Mouse (Mus musculus) gastrocnemius, postnatal 36 days (tissue): ENCODE data around the gene Iffo2. TPM values are rescaled to one million over a fixed set of nuclear protein-coding genes. Genes with fewer than 3 reads are reported as not detected.

Experiments used
- DNase-seq, 2 experiments: peaks; one replicate each; pipeline ENCODE4 v3.0.0; 2022
- intact Hi-C: fragments of 180-260 bp; cut with DNase I; formaldehyde crosslinking; loops from one replicate; pipeline ENCODE4 v1.15.1; 2025
- total RNA-seq, 2 experiments: library from RNA; stranded (reverse); gene quantifications; 2 replicates each; pipeline ENCODE4 v1.2.3; 2021

Gene Iffo2
- total RNA-seq, 2 experiments from 2014 or later = 2.0 to 2.1 TPM

GRCm38 (mm10) chr4:139526475-139526874, 3.9 kb upstream of the Iffo2 start:
- intact Hi-C loops = no loop called here

DNA sequence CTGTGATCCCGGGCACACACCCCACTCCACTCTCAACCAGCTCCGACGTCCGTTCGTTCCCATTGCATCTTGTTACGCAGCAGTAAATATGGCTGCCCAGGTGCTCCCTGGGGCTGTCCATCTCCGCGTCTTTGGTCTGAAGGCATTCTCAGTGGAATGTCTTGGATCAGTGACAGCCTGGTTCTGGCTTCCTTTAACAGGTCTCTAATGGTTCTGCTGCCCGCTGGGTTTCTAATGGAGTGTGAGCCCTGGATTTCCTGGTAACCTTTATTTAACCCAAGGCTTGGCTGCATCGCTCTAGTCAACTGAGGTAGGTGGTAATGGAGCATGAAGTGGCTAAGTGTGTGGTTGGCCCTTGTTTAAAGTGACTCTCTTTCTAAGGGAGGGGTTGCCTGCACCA, 1.7 kb downstream of the Iffo2 start:
- intact Hi-C loops = no loop called here
- DNase-seq = no peak

More at GRCm38 (mm10) chr4:139526475-139526874, 3.9 kb upstream of the Iffo2 start:
- DNase-seq = no peak

DNA sequence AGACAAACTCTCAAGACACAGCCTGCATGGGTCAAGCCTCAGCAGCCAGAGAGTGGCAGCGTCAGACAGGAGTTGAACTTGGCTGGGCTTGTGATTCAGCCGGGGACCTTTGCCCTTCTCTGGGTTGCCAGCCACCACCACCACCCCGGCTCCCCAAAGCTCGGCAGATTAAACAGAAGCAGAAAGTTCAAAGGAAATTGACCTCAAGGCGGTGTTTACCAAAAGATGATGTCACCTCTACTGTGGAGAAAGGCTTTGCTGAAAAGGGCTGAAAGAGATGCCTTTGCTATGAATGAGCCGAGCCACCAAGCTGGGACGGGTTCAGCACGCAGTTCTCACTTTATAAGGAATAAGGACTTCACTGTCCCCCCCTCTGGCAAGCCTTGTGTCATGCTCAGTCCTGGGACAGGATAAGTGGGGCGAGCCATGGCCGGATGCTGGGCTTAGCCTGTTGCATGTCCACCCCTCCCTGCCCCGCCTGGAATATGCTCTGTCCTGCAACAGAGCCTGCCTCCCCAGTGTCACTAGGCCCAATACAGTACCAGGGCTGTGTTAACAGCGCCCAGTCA, 4.9 kb downstream of the Iffo2 start:
- intact Hi-C loops = no loop called here

DNA sequence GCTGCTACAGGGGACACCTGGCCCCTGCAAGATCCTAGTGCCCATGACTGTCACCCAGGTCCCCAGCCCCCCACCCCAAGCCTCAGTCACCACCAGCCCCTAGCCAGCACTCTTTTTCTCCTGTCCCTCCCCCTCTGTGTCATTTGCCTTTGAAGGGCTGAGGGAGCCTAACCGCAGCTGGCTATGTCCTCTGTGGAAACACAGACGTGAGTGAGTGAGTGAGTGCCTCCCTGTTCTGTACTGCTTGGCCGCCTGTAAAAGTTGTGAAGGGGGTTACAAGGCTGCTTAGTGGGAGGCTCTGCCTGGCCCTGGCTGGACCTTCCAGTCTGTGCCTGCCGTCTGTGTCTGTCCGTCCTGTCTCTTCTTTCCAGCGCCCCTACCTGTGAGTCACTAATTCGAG, 5.4 kb downstream of the Iffo2 start:
- intact Hi-C loops = no loop called here
- DNase-seq = no peak

More for the DNA sequence above, 4.9 kb downstream of the Iffo2 start:
- no peak for DNase-seq

DNA sequence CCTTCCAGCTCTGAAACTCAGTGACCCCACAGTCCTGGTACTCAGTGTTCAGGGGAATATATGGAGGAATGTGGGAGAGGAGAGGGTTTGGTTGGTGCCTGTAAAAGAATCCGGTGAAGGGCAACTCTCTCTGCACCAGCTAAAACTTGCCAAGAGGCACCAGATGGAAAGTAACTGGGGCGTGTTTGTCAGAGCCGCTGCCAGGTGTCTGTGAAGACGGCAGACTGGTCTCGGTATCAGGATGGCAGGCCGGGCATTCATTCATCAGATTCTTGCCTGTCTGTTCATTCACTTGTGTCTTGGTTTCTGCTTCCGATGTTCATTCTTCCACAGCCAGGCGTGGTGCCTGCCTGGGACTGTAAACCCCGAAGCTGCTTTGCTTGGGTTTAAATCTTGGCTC, 6.4 kb downstream of the Iffo2 start:
- intact Hi-C loops = no loop called here
- no peak for DNase-seq

DNA sequence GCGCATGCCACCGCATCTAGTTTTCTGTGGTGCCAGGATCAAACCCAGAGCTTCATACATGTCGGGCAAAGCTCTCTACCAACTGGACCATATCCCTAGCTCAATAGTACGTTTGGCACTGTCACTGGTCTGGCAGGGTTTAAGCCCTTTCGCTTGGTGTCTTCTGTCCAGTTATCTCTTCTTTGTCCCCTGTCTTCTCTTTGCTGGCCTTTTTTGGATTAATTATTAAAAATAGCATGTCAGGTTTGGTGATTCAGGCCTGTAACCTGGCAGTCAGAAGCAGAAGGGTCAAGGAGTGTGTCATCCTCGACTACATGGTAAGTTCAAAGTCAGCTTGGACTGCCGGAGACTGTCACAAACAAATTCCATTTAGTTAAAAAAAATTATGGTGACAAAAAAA, 10.4 kb downstream of the Iffo2 start:
- no peak for DNase-seq
- intact Hi-C loops = no loop called here

DNA sequence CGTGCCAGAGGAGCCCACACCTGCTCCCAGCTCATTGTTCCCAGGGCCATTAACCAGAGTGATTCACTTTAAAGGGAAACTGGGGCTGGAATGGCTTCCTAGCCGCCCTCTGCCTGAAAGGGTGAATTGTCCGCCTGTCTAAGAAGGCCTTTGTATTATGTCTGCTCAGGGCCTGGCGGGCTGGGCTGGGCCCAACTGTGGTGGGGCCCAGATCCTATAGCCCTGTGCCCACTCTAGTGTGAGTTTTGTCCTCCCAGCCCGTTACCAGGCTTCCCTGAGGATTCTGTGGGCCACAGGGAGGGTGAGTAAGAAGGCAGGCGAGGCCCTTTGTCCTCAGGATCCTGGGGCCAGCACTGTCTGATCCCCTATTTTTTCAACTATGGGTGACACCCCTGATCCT, 15.4 kb downstream of the Iffo2 start:
- intact Hi-C loops = no loop called here
- DNase-seq = no peak

DNA sequence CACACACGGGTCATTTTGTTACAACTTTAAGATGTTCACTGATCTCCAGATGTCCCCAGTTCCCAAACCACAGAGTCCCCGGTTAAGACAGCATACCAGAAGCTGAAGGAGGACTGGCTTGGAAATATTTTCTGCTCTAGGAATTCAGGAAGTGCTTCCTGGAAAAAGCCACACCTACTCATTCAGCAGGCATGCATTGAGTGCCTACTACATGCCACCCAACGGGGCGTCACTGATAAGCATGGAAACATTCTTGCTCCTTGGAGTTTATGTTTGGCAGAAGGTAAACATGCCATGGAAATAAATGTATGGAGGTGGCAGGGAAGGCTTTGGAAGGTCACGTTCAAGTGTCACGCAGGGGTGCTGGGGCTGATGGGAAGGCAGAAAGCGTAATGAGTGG, 19.1 kb downstream of the Iffo2 start:
- DNase-seq = no peak
- intact Hi-C loops = no loop called here

- intact Hi-C loops = no loop called here
- DNase-seq = no peak
Measured at GRCm38 (mm10) chr4:139555235-139555634, 24.9 kb downstream of the Iffo2 start.

DNA sequence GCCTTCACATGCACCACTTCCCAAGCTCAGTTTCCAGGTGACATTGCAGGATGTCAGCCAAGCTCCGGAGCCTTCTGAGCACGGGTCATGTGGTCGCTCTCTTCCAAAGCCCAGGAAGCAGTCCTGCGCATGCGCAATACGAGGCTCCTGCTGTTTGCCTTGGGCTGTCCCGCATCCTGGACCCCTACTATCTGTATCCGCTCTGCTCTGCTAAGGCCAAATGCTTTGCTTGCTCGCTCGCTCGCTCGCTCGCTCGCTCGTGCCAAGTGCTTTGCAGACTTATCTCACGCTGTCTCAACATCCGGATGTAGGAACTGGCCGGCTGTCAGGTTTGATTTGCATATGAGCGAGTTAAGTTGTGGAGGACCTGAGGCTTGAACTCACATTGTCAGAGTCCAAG, 25.6 kb downstream of the Iffo2 start:
- intact Hi-C loops = no loop called here
- no peak for DNase-seq

DNA sequence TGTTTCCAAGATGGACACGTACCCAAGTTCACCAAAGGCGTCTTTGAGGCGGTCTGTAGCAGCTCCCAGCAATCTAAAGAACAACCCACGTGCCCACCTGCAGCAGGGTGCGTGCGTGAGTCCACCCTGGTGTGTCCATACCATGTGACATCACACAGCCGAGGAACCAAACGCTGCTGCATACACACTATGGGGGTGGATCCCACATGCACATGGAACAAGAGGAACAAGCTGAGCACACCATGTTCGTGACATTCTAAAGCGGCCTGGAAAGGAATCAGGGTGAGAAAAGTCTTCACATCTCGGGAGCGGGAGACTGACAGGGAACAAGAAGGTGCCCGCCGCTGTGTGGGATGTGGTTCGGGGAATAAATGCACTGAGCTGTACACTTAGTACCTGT, 38.0 kb downstream of the Iffo2 start:
- intact Hi-C loops = no loop called here
- DNase-seq = no peak

DNA sequence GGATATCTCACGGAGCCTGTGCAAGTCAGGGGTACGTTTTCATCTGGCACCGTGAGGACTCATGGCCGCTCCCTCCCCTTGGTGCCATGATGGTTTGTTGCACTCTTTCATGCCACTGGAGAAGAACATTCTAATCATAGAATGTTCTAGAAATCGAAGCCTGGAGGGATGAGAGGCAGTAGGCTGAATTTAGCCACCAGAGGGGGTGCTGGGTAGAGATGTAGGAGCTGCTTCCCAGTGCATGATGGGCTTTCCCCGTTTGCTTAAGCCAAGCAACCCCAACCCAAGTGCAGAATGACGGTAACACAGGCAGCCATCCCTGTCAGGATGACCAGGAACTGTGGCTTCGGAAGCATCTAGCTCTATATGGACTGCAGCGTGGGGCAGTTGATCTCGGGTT, 40.4 kb downstream of the Iffo2 start:
- intact Hi-C loops = loop anchor here (5.0 kb wide), 2 partner anchors 42 to 78 kb away; no protein-coding TSS in a partner anchor
- no peak for DNase-seq

- intact Hi-C loops = loop anchor here (5.0 kb wide), 2 partner anchors 39 to 81 kb away; no protein-coding TSS in a partner anchor
- no peak for DNase-seq
Measured at GRCm38 (mm10) chr4:139572928-139573512, 42.7 kb downstream of the Iffo2 start.

DNA sequence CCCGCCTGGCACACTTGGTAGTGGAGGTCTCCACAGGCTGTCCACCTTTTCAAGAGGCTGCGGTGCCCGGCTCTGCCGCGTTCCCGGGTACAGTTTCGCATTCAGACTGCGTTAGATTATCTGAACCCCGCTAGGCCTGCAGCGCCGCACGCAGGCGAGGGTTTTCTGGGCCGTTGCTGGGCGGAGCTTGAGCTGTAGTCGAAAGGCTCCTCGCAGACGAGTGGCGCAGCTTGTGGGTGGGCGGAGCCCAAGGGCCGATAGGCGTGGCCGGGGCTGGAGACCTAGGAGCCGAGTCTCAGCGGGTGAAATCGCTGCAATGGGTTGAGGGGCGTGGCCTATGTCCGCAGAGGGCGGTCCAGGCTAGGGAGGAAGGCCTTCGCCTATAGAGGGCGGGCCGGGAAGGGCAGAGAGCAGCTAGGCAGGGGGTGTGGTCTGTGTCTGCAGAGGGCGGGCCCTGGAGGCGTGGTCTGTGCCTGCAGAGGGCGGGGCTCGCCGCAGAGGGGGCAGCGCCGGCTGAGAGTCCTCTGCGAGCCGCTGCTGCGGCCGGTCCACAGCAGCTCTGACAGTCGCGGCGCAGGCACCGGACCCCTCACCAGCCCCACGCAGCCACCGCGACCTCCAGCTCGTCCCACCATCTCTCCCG, 43.9 kb downstream of the Iffo2 start:
- DNase-seq = peak; percentile 97 to 100

DNA sequence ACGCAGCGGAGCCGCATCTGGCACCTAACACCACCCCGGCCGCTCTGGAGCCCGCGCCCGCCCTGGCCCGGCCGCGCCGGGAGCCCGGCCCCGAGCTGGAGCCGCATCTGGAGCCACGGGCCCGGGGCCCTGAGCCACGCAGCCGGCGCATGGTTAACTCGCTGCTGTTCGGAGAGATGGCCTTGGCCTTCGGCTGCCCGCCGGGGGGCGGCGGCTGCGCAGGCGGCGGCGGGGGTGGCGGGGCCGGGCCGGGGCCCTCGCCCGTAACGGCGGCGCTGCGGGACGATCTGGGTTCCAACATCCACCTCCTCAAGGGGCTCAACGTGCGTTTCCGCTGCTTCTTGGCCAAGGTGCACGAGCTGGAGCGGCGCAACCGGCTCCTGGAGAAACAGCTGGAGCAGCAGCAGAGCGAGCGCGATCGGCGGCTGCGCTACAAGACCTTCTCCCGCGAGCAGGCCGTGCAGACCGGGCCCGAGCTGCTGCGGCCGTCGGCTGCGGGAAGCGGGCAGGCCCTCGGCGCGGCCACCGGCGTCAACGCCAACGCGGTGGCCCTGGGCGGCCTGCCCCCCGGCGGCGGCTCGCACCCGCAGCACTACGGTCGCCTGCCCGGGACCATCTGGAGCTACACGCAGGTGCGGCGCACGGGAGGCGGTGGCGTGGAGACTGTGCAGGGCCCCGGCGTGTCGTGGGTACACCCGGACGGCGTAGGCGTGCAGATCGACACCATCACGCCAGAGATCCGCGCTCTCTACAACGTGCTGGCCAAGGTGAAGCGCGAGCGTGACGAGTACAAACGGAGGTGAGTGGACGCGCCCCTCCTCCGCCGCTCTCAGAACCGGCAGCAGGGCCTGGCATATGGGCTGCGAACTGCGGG, 44.7 kb downstream of the Iffo2 start:
- DNase-seq = peak in 1 of 2 experiments; percentile 58
- intact Hi-C loops = loop anchor here (2.0 to 5.0 kb wide), 3 partner anchors 37 to 104 kb away; no protein-coding TSS in a partner anchor

More for the DNA sequence above, 43.9 kb downstream of the Iffo2 start:
- intact Hi-C loops = loop anchor here (2.0 to 5.0 kb wide), 3 partner anchors 38 to 103 kb away; no protein-coding TSS in a partner anchor

DNA sequence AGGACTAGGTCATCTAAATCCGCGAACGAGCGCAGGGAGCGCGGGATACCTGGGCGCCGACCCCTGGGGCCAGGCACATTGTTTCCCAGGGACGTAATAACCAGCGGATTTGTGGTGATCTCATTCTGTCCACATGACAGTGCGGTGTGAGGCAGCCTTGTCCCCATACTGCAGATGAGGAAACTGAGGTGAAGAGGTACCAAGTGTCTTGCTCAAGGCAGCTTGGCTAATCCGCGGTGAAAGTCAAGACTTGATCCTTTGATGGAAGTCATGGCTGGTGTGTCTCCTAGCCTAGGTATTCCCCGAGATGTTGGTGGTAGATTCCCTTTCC, 45.3 kb downstream of the Iffo2 start:
- intact Hi-C loops = loop anchor here (2.0 kb wide), 1 partner anchor 105 kb away; no protein-coding TSS in a partner anchor
- DNase-seq = no peak

- intact Hi-C loops = no loop called here
- no peak for DNase-seq
Measured at GRCm38 (mm10) chr4:139576251-139576880, 46.0 kb downstream of the Iffo2 start.

DNA sequence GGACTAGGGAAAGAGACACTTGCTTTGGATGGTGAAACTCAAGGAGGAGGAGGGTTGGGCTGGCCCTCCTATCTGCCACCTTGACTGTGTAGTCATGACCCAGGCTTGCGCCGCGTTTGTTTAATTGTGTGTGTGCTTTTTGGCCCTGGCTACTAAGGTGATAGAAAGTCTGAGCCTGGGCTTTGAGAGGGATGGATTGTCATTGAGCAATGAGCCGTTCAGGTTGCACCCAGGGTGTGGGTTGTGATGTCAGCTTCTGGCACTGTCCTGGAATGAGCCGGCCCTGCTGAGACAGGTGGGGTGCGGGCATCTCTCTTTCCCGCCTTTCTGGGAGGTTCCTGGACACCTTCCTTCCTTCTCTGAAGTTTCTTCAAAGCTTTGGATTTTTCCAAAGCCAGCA, 46.7 kb downstream of the Iffo2 start:
- no peak for DNase-seq
- intact Hi-C loops = no loop called here

DNA sequence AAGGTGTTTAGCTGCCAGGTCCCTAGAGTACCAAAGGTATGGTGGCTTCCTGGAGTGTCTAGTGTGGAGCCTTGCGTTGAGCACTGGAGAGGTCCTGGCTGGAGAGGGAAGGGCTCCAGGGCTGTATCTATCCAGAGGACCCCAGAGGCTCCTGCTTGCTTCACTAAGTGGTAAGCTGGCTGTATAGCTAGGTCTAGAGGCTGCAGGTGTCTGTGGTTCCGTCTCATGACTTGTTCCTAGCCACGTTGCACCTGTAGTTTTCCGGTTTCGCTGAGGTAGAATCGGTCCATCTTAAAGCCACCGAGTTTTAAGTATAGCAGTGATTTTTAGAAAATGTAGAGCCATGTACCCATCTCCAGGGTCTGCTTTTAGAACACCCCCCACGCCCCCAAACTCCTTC, 48.0 kb downstream of the Iffo2 start:
- intact Hi-C loops = no loop called here
- DNase-seq = no peak

- intact Hi-C loops = no loop called here
- DNase-seq = no peak
Measured at GRCm38 (mm10) chr4:139579003-139579402, 48.7 kb downstream of the Iffo2 start.

DNA sequence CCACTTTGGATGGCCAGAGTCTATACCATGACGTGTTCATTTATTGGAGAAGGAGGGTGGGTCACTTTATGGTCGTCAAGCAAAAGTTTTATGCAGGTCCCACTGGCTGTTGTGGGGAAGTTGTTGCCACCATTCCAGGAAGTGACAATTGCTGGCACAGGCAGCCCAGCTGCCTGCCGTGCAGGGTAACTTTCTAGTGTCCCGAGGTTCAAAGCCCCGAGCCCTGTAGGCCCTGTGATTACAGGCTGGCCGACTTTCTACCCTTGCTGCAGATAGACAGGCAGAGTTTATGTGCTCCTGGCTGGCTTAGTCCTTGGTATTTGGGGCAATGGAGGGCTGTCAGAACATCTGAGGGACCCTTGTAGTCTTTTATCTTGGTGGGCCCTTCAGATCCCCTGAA, 49.1 kb downstream of the Iffo2 start:
- DNase-seq = no peak
- intact Hi-C loops = no loop called here
